Mouse (Mus musculus) gastrocnemius, postnatal 4 days (tissue): Measurements from ENCODE around the gene Inha. TPM values are rescaled to one million over a fixed set of nuclear protein-coding genes. Genes with fewer than 3 reads are reported as not detected.

Source experiments
- DNase-seq, 2 experiments: peaks; one replicate each; pipeline ENCODE4 v3.0.0; 2021 to 2022; ENCODE audit warnings: low spot score in 2 of 2, mixed read lengths in 2 of 2
- total RNA-seq, 2 experiments: library from RNA; stranded (reverse); gene quantifications; 2 replicates each; pipeline ENCODE4 v1.2.3; 2021

The Inha gene
- total RNA-seq, 2 experiments from 2014 or later = 13.4 to 15.1 TPM

GRCm38 (mm10) chr1:75517984-75518383 is 11.1 kb downstream of the Inha start:
- no peak for DNase-seq

- DNase-seq = no peak
These were observed 11.6 kb downstream of the Inha start for GRCm38 (mm10) chr1:75518427-75518826.

- DNase-seq = no peak
These were observed 12.7 kb downstream of the Inha start for GRCm38 (mm10) chr1:75519576-75519975.

GRCm38 (mm10) chr1:75521321-75522031 is 14.6 kb downstream of the Inha start, which contains the start of gene Stk11ip:
Gene Stk11ip, plus strand, starts transcription at chr1:75521529.
- peak; percentile 88 to 96 for DNase-seq

- DNase-seq = no peak
These were observed 17.8 kb downstream of the Inha start for GRCm38 (mm10) chr1:75524679-75525078.

GRCm38 (mm10) chr1:75530546-75530945 is 23.7 kb downstream of the Inha start:
- no peak for DNase-seq

GRCm38 (mm10) chr1:75532280-75533172 is 25.6 kb downstream of the Inha start:
- DNase-seq = no peak

GRCm38 (mm10) chr1:75533325-75534252 is 26.7 kb downstream of the Inha start:
- no peak for DNase-seq

GRCm38 (mm10) chr1:75537587-75537986 is 30.7 kb downstream of the Inha start:
- DNase-seq = no peak

- no peak for DNase-seq
These were observed 31.8 kb downstream of the Inha start for GRCm38 (mm10) chr1:75538597-75539190.

- no peak for DNase-seq
These were observed 34.6 kb downstream of the Inha start for GRCm38 (mm10) chr1:75541496-75541895.

GRCm38 (mm10) chr1:75544351-75544750 is 37.5 kb downstream of the Inha start:
- no peak for DNase-seq

- peak; percentile 53 to 68 for DNase-seq
These were observed 39.4 kb downstream of the Inha start, which contains the start of gene Slc4a3 for GRCm38 (mm10) chr1:75545965-75546956. Gene Slc4a3, plus strand, starts transcription at chr1:75546266.

GRCm38 (mm10) chr1:75547351-75547750 is 40.5 kb downstream of the Inha start:
- DNase-seq = no peak

- no peak for DNase-seq
These were observed 41.2 kb downstream of the Inha start for GRCm38 (mm10) chr1:75548083-75548482.

- DNase-seq = no peak
These were observed 42.0 kb downstream of the Inha start for GRCm38 (mm10) chr1:75548871-75549270.

- no peak for DNase-seq
These were observed 42.7 kb downstream of the Inha start for GRCm38 (mm10) chr1:75549289-75550279.

- no peak for DNase-seq
These were observed 43.7 kb downstream of the Inha start for GRCm38 (mm10) chr1:75550586-75550985.
